Mouse (Mus musculus) urinary bladder, adult 2 months (tissue): ENCODE results near the gene Unc119. TPM values are rescaled to one million over a fixed set of nuclear protein-coding genes. Genes with fewer than 3 reads are reported as not detected.

ENCODE experiments used
- DNase-seq: peaks from one replicate; pipeline ENCODE4 v3.0.0; 2022; ENCODE audit warnings: low spot score
- polyA plus RNA-seq: library from polyadenylated mRNA; depleted of rRNA; stranded (reverse); fragments of >200 nt; gene quantifications from 2 replicates; pipeline ENCODE4 v1.2.3, GENCODE M21; 2012; rRNA removed

Gene Unc119
- 91.5 and 94.3 TPM in 2 replicates for polyA plus RNA-seq

GRCm38 (mm10) chr11:78343381-78344327, at the start of gene Unc119:
Unc119 (plus strand) TSS chr11:78343482.
- peak; percentile 76 for DNase-seq

- DNase-seq = no peak
Observed at GRCm38 (mm10) chr11:78294585-78294984, 48.7 kb upstream of the Unc119 start.

GRCm38 (mm10) chr11:78300917-78301316, 42.4 kb upstream of the Unc119 start:
- DNase-seq = no peak

GRCm38 (mm10) chr11:78301357-78302084, 41.8 kb upstream of the Unc119 start, which contains the start of gene Spag5:
Spag5 (plus strand) TSS chr11:78301529.
- DNase-seq = peak; percentile 69

GRCm38 (mm10) chr11:78305272-78305671, 38.0 kb upstream of the Unc119 start:
- no peak for DNase-seq

GRCm38 (mm10) chr11:78310861-78311511, 32.3 kb upstream of the Unc119 start:
- no peak for DNase-seq

- DNase-seq = no peak
Observed at GRCm38 (mm10) chr11:78313662-78314061, 29.6 kb upstream of the Unc119 start.

GRCm38 (mm10) chr11:78318411-78318810, 24.9 kb upstream of the Unc119 start:
- no peak for DNase-seq

- DNase-seq = no peak
Observed at GRCm38 (mm10) chr11:78322076-78322831, 21.0 kb upstream of the Unc119 start.

- no peak for DNase-seq
Observed at GRCm38 (mm10) chr11:78322860-78323259, 20.4 kb upstream of the Unc119 start, which contains the start of gene Aldoc. Aldoc (plus strand) TSS chr11:78322968.

GRCm38 (mm10) chr11:78324000-78324785, 19.1 kb upstream of the Unc119 start:
- no peak for DNase-seq

- DNase-seq = no peak
Observed at GRCm38 (mm10) chr11:78324965-78325364, 18.3 kb upstream of the Unc119 start.

GRCm38 (mm10) chr11:78327215-78327614, 16.1 kb upstream of the Unc119 start:
- DNase-seq = no peak

GRCm38 (mm10) chr11:78327634-78328511, 15.4 kb upstream of the Unc119 start, which contains the start of gene Pigs:
Pigs (plus strand) TSS chr11:78328415.
- peak; percentile 84 for DNase-seq

- no peak for DNase-seq
Observed at GRCm38 (mm10) chr11:78328512-78329056, 14.7 kb upstream of the Unc119 start.

GRCm38 (mm10) chr11:78332676-78333075, 10.6 kb upstream of the Unc119 start:
- no peak for DNase-seq

GRCm38 (mm10) chr11:78333992-78334391, 9.3 kb upstream of the Unc119 start:
- no peak for DNase-seq

- peak; percentile 16 for DNase-seq
Observed at GRCm38 (mm10) chr11:78337040-78337439, 6.2 kb upstream of the Unc119 start.

- no peak for DNase-seq
Observed at GRCm38 (mm10) chr11:78341702-78342101, 1.6 kb upstream of the Unc119 start.
